Comparison of ENCODE assay signal across 18 mouse cellular contexts in genomic region chr17:70799266-70799665, GRCm38 (mm10). TPM values are rescaled to one million over a fixed set of nuclear protein-coding genes. Genes with fewer than 3 reads are reported as not detected.
A peak's percentile ranks its signal among the peaks of the same experiment; 100 is the strongest.
DNase-seq lines count a peak whose midpoint lies in the region; ATAC-seq lines count a peak whose summit lies in the region.
"Had no signal": no experiment of that assay in that cellular context is flagged by ENCODE, and none has a peak within 500 bp of the region (broad histone marks: within the 10 kb centered on the region; RNA-seq: fewer than 3 reads in every experiment).

No protein-coding gene starts in this region.

- DNase-seq in frontal cortex, postnatal 25 days (ENCODE audit: low spot score in 2 of 2) = no peak
- DNase-seq in layer of hippocampus, adult 11-12 months (ENCODE audit: low spot score) = peak; percentile 29
- DNase-seq in layer of hippocampus, postnatal 10 days (ENCODE audit: low spot score in 2 of 2) = no peak
- DNase-seq in right cerebral cortex, adult 2 months (ENCODE audit: low spot score in 2 of 2) = peak; percentile 44 to 54
- no peak for DNase-seq in right cerebral cortex, postnatal 10 days (ENCODE audit: low spot score in 2 of 2)
- peak; percentile 37 to 43 for DNase-seq in right cerebral cortex, postnatal 36 days (ENCODE audit: low spot score in 2 of 2)
- DNase-seq in cerebellum, adult 11-12 months = no peak
- DNase-seq: cerebellum, postnatal 10 days; gastrocnemius, postnatal 10 days; kidney, adult 11 months; kidney, postnatal 14 days; liver, postnatal 0 days; lung, postnatal 10 days; retina, postnatal 1 day had no signal

- peak; percentile 56 for ATAC-seq in frontal cortex, adult (ENCODE audit: low TSS enrichment)
- ATAC-seq: CD4-positive, CD25-positive, alpha-beta regulatory T cell, adult 4 months; forebrain, embryonic 16.5 days; liver, postnatal 0 days; midbrain, embryonic 16.5 days had no signal

RNA-seq across cellular contexts. Expression of gene Tgif1, which starts 54.1 kb away (rescaled TPM):
- 1 to 10 TPM; 2.6 to 3.9 TPM for total RNA-seq in layer of hippocampus, postnatal 10 days (2021)

Comparison
In these comparisons a context has a peak if more than half of its experiments do, and no peak if none do; other contexts are left out.
1. DNase-seq: peak in layer of hippocampus, adult 11-12 months (single experiment), right cerebral cortex, adult 2 months (2 of 2) and right cerebral cortex, postnatal 36 days (2 of 2); none in frontal cortex, postnatal 25 days (0 of 2), layer of hippocampus, postnatal 10 days (0 of 2), right cerebral cortex, postnatal 10 days (0 of 2) and cerebellum, adult 11-12 months (single experiment).